9 mouse cellular contexts compared by ENCODE assay signal in the genomic region with DNA sequence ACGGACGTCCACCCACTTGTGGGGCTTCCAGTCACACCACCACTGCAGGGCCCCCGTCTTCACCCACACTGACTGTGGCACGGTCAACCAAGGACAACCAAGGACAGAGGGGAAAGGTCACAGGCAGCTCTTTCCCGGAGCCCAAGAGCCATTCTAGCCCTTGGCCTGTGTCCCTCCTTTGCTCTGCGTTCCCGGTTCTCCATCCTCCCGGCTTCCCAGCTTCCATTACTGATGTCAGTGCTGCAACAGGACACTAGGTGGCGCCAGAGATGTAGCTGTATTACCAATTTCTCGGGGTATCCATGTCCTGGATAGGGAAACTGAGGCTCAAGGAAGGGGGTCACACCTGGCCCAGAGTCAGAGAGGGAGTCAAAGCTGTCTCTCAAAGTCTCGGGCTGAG. TPM values are rescaled to one million over a fixed set of nuclear protein-coding genes. Genes with fewer than 3 reads are reported as not detected.
DNase-seq lines count a peak whose midpoint lies in the region; ATAC-seq and TF ChIP-seq lines count a peak whose summit lies in the region.
"Had no signal": no experiment of that assay in that cellular context is flagged by ENCODE, and none has a peak within 500 bp of the region (broad histone marks: within the 10 kb centered on the region; RNA-seq: fewer than 3 reads in every experiment).

No protein-coding gene starts in this region.

- H3K9me3 ChIP-seq in intestine, embryonic 14.5 days (ENCODE audit: control insufficient read depth, low read length) = no peaks in the 10 kb centered on the region; the same call in 1 of the 2 replicates
- no peaks in the 10 kb centered on the region for H3K9me3 ChIP-seq in intestine, embryonic 15.5 days
- H3K9me3 ChIP-seq in embryonic facial prominence, embryonic 11.5 days (replicated peaks; ENCODE audit: control insufficient read depth, low read length) = no peaks in the 10 kb centered on the region
- H3K9me3 ChIP-seq: embryonic facial prominence, embryonic 12.5 days had no signal

- TF ChIP-seq CTCF in C2C12 (IDR thresholded peaks at IDR 0.05; ENCODE audit: control insufficient read depth, insufficient read depth, insufficient read length) (peak; percentile 49), Patski (IDR thresholded peaks at IDR 0.05) (no peak)

- no peak overlapping the region for H3K4me3 ChIP-seq in intestine, embryonic 14.5 days (ENCODE audit: low read depth, low read length)
- H3K4me3 ChIP-seq in intestine, embryonic 15.5 days (replicated peaks) = no peak overlapping the region
- no peak overlapping the region for H3K4me3 ChIP-seq in C2C12 (ENCODE audit: insufficient read depth, poor library complexity, severe bottlenecking)
- no peak overlapping the region for H3K4me3 ChIP-seq in embryonic facial prominence, embryonic 11.5 days (ENCODE audit: low read depth, low read length)
- H3K4me3 ChIP-seq: embryonic facial prominence, embryonic 12.5 days had no signal

- no peak overlapping the region for H3K4me2 ChIP-seq in intestine, embryonic 14.5 days (ENCODE audit: low read length)
- H3K4me2 ChIP-seq in intestine, embryonic 15.5 days (replicated peaks) = no peak overlapping the region
- no peak overlapping the region for H3K4me2 ChIP-seq in embryonic facial prominence, embryonic 11.5 days (ENCODE audit: low read depth, low read length)
- H3K4me2 ChIP-seq: embryonic facial prominence, embryonic 12.5 days had no signal

- CTCF ChIA-PET in Patski (lab: Charles Lee) = interaction anchor here (0.7 to 2.8 kb wide), 19 partner anchors 11 to 536 kb away, joined by 3 to 20 read pairs (median 4); no protein-coding TSS in a partner anchor

- no peak for ATAC-seq in intestine, embryonic 14.5 days (replicated peaks; ENCODE audit: low FRiP score, low TSS enrichment, low read depth)
- ATAC-seq in intestine, embryonic 15.5 days = no peak; the same call in 1 of the 2 replicates
- ATAC-seq in Patski = peak; percentile 24
- ATAC-seq in embryonic facial prominence, embryonic 11.5 days (replicated peaks; ENCODE audit: insufficient number of reproducible peaks, low FRiP score, low TSS enrichment, low read depth) = no peak
- peak; percentile 74 for ATAC-seq in megakaryocyte progenitor cell, adult 5-6 weeks (replicated peaks; ENCODE audit: poor library complexity)
- ATAC-seq in inflammation-experienced regulatory T-cells, adult 6 months = no peak

- peaks cover 40% of the 10 kb centered on the region for H3K36me3 ChIP-seq in intestine, embryonic 14.5 days (ENCODE audit: control insufficient read depth, insufficient read depth, low read length)
- peaks cover 8% of the 10 kb centered on the region; the same call in 1 of the 2 replicates for H3K36me3 ChIP-seq in intestine, embryonic 15.5 days
- H3K36me3 ChIP-seq in C2C12 (ENCODE audit: control insufficient read depth, insufficient read depth) = no peaks in the 10 kb centered on the region
- H3K36me3 ChIP-seq in embryonic facial prominence, embryonic 11.5 days (replicated peaks; ENCODE audit: control insufficient read depth, insufficient read depth, low read depth, low read length) = no peaks in the 10 kb centered on the region; the same call in 1 of the 2 replicates

- H3K4me1 ChIP-seq in intestine, embryonic 14.5 days (replicated peaks; ENCODE audit: control insufficient read depth, insufficient read depth, low read length) = no peaks in the 10 kb centered on the region
- no peaks in the 10 kb centered on the region for H3K4me1 ChIP-seq in intestine, embryonic 15.5 days (replicated peaks)
- H3K4me1 ChIP-seq in embryonic facial prominence, embryonic 11.5 days (ENCODE audit: control insufficient read depth, insufficient read depth, low read length) = no peaks in the 10 kb centered on the region
- H3K4me1 ChIP-seq: embryonic facial prominence, embryonic 12.5 days had no signal

- H3K79me2 ChIP-seq in C2C12 (ENCODE audit: control insufficient read depth, insufficient read depth) = no peaks in the 10 kb centered on the region

- no peak overlapping the region for H3K9ac ChIP-seq in intestine, embryonic 14.5 days (ENCODE audit: low read length)
- H3K9ac ChIP-seq in intestine, embryonic 15.5 days = no peak overlapping the region
- H3K9ac ChIP-seq in embryonic facial prominence, embryonic 11.5 days (replicated peaks; ENCODE audit: low read length) = no peak overlapping the region
- H3K9ac ChIP-seq: embryonic facial prominence, embryonic 12.5 days had no signal

- peak; percentile 70 for DNase-seq in intestine, embryonic 14.5 days (ENCODE audit: low spot score)
- no peak for DNase-seq in Patski (ENCODE audit: low read depth, low spot score)
- peak; percentile 63 for DNase-seq in embryonic facial prominence, embryonic 11.5 days (ENCODE audit: low spot score)
- peak; percentile 32 to 78 for DNase-seq in kidney, postnatal 36 days

- in situ Hi-C loops in Patski (cut with MboI; ENCODE audit: low pct_unique_long_range_greater_than_20kb) = no loop called here

- POLR2A ChIA-PET in Patski (lab: Charles Lee) = no interaction called here

- no peak overlapping the region for H3ac ChIP-seq in C2C12 (ENCODE audit: control insufficient read depth, insufficient read length, low read depth)

- WGBS in intestine, embryonic 14.5 days = 49% methylated on average over 11 of the region's 11 CpGs
- 47% methylated on average over 11 of the region's 11 CpGs for WGBS in intestine, embryonic 15.5 days
- 49% methylated on average over 11 of the region's 11 CpGs for WGBS in embryonic facial prominence, embryonic 11.5 days

- H3K79me3 ChIP-seq in C2C12 (ENCODE audit: low read depth) = no peaks in the 10 kb centered on the region

- H3K27me3 ChIP-seq in intestine, embryonic 14.5 days (replicated peaks; ENCODE audit: control insufficient read depth, insufficient read depth, low read length) = no peaks in the 10 kb centered on the region
- H3K27me3 ChIP-seq in intestine, embryonic 15.5 days (replicated peaks) = no peaks in the 10 kb centered on the region
- H3K27me3 ChIP-seq in C2C12 (ENCODE audit: control insufficient read depth, insufficient read depth, insufficient read length) (no peaks in the 10 kb centered on the region), Patski (no peaks in the 10 kb centered on the region)
- no peaks in the 10 kb centered on the region for H3K27me3 ChIP-seq in embryonic facial prominence, embryonic 11.5 days (ENCODE audit: control insufficient read depth, insufficient read depth, low read length)
- H3K27me3 ChIP-seq: embryonic facial prominence, embryonic 12.5 days had no signal

- H3K27ac ChIP-seq in intestine, embryonic 14.5 days (ENCODE audit: low read depth) = no peak overlapping the region
- H3K27ac ChIP-seq in intestine, embryonic 15.5 days = no peak overlapping the region
- no peak overlapping the region for H3K27ac ChIP-seq in embryonic facial prominence, embryonic 11.5 days (replicated peaks; ENCODE audit: low read depth, low read length)
- H3K27ac ChIP-seq: embryonic facial prominence, embryonic 12.5 days had no signal

TF ChIP-seq in C2C12, 6 proteins besides CTCF, POLR2A, EP300 and RAD21:
- TF ChIP-seq CEBPB (IDR thresholded peaks at IDR 0.05; ENCODE audit: low read depth) (no peak), FOSL1 (IDR thresholded peaks at IDR 0.05; ENCODE audit: insufficient read depth, low read length, poor library complexity, severe bottlenecking) (no peak), MYOG (IDR thresholded peaks at IDR 0.05; ENCODE audit: control insufficient read depth, extremely low read depth, insufficient read length) (no peak), MAX (IDR thresholded peaks at IDR 0.05) (no peak)

RNA-seq across cellular contexts. Expression of a gene that starts 15.9 kb away (rescaled TPM):
- polyA plus RNA-seq in intestine, embryonic 14.5 days (2014; fragmentation: Nextera tagmentation; extraction: Ambion mirVana) = 18.9 and 19.4 TPM in 2 replicates
- 17.3 and 19.9 TPM in 2 replicates for polyA plus RNA-seq in intestine, embryonic 15.5 days (2015; fragmentation: Nextera tagmentation; extraction: Ambion mirVana)
- polyA plus RNA-seq in C2C12 (2012; fragmentation: generic; extraction: Trizol) (10.5 TPM), Patski (2021) (32.8 TPM)
- polyA plus RNA-seq in embryonic facial prominence, embryonic 11.5 days (2014; fragmentation: Nextera tagmentation; extraction: Ambion mirVana) = 8.0 and 10.8 TPM in 2 replicates
- total RNA-seq in megakaryocyte progenitor cell, adult 5-6 weeks (2015) = 2.0 and 2.3 TPM in 2 replicates
- 2.1 and 2.5 TPM in 2 replicates for total RNA-seq in megakaryocyte progenitor cell, adult 5-6 weeks (2017)
- polyA plus RNA-seq in inflammation-experienced regulatory T-cells, adult 6 months (2017; shearing (Covaris generic)) = 10 to 100 TPM; 74.3 to 93.5 (median 81.1) TPM

RNA-seq across cellular contexts. Expression of a gene that starts 17.4 kb away (rescaled TPM):
- polyA plus RNA-seq in intestine, embryonic 14.5 days (2014; fragmentation: Nextera tagmentation; extraction: Ambion mirVana) = 0.19 and 3.9 TPM in 2 replicates
- 7.6 and 15.3 TPM in 2 replicates for polyA plus RNA-seq in intestine, embryonic 15.5 days (2015; fragmentation: Nextera tagmentation; extraction: Ambion mirVana)
- polyA plus RNA-seq in C2C12 (2012; fragmentation: generic; extraction: Trizol) = not detected
- polyA plus RNA-seq in Patski (2021) = 0.03 TPM
- polyA plus RNA-seq in embryonic facial prominence, embryonic 11.5 days (2014; fragmentation: Nextera tagmentation; extraction: Ambion mirVana) = 0.07 and 0.11 TPM in 2 replicates
- total RNA-seq in megakaryocyte progenitor cell, adult 5-6 weeks (2015) = 1.3 and 2.4 TPM in 2 replicates
- 1.5 TPM in 2 replicates for total RNA-seq in megakaryocyte progenitor cell, adult 5-6 weeks (2017)
- polyA plus RNA-seq in inflammation-experienced regulatory T-cells, adult 6 months (2017; shearing (Covaris generic)) = under 1 TPM in 2 of 3 experiments, not detected in 1; 0.21 to 0.26 TPM

RNA-seq across cellular contexts. Expression of a gene that starts 36.8 kb away (rescaled TPM):
- polyA plus RNA-seq in intestine, embryonic 14.5 days (2014; fragmentation: Nextera tagmentation; extraction: Ambion mirVana) = 103 and 118 TPM in 2 replicates
- 130 and 133 TPM in 2 replicates for polyA plus RNA-seq in intestine, embryonic 15.5 days (2015; fragmentation: Nextera tagmentation; extraction: Ambion mirVana)
- polyA plus RNA-seq in C2C12 (2012; fragmentation: generic; extraction: Trizol) = 121 TPM
- polyA plus RNA-seq in Patski (2021) = 136 TPM
- 116 and 118 TPM in 2 replicates for polyA plus RNA-seq in embryonic facial prominence, embryonic 11.5 days (2014; fragmentation: Nextera tagmentation; extraction: Ambion mirVana)
- 23.8 and 25.6 TPM in 2 replicates for total RNA-seq in megakaryocyte progenitor cell, adult 5-6 weeks (2015)
- total RNA-seq in megakaryocyte progenitor cell, adult 5-6 weeks (2017) = 7.8 and 15.5 TPM in 2 replicates
- polyA plus RNA-seq in inflammation-experienced regulatory T-cells, adult 6 months (2017; shearing (Covaris generic)) = 1 to 10 TPM; 2.0 to 5.2 (median 3.2) TPM

Comparison
In these comparisons a context has a peak if more than half of its experiments do, and no peak if none do; other contexts are left out.
1. ATAC-seq: peak in Patski (single experiment) and megakaryocyte progenitor cell, adult 5-6 weeks (single experiment); none in intestine, embryonic 14.5 days (single experiment), intestine, embryonic 15.5 days (single experiment), embryonic facial prominence, embryonic 11.5 days (single experiment) and inflammation-experienced regulatory T-cells, adult 6 months (single experiment).
2. RNA of a gene that starts 36.8 kb away (polyA plus RNA-seq): 136 TPM in Patski (single experiment), 130 to 133 TPM in intestine, embryonic 15.5 days, 121 TPM in C2C12 (single experiment), 103 to 118 TPM in intestine, embryonic 14.5 days and 116 to 118 TPM in embryonic facial prominence, embryonic 11.5 days; 2.0 to 5.2 TPM in inflammation-experienced regulatory T-cells, adult 6 months; every median in the first group is over 10 times any median in the second.